Mouse (Mus musculus): ENCODE data around the gene Wfdc5.

Gene Wfdc5

DNA sequence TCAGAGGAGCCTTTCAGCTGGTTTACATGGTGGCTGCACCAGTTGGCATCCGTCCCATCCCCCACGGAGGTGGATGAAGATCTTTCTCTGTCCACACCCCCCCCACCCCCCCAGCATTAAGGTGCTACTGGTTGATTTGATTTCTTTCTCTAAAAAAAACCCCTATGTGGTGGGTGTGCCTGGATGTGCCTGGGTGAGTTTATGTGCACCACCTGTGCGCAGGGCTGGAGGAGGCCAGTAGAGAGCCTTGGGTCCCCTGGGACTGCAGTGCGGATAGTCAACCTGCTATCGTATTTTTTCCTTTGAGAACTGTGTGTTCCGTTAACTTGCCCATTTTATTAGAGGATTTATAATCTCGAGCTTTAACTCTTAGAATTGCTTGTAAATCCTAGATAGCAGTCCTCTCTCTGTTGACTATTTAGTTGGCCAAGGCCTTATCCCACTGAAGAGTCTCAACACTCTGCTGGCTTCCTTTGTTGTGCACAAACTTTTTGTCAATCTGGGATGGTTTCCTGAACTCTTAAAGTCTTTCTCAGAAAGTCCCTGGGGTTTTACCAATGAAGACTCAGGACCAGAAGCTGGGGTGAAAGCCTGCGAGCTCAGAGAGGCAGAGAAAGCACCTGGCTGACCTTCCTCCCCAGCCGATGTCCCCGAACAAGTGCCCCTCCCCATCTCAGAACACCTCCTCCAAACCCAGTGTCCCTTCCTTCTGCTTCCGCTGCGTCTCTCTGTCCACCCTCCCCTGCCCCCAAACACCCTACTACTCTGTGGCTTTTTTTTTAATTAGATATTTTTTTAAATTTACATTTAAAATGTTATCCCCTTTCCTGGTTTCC lies 53.7 kb downstream of the Wfdc5 start:
- DNase-seq (ENCODE audit: low spot score) = peak; percentile 15

GRCm38 (mm10) chr2:164127297-164127696 lies 55.2 kb downstream of the Wfdc5 start:
- DNase-seq (ENCODE audit: low spot score) = no peak

- no peak for DNase-seq (ENCODE audit: low spot score)
Observed at GRCm38 (mm10) chr2:164126533-164126955, 56.0 kb downstream of the Wfdc5 start.
